Mouse (Mus musculus) gastrocnemius, adult 8-10 months (tissue): ENCODE results near the gene Lin28b. TPM values are rescaled to one million over a fixed set of nuclear protein-coding genes. Genes with fewer than 3 reads are reported as not detected.

ENCODE experiments used
- DNase-seq, 2 experiments: peaks; one replicate each; pipeline ENCODE4 v3.0.0; 2022; ENCODE audit warnings: low spot score in 2 of 2
- total RNA-seq, 4 experiments: library from RNA; stranded (reverse); gene quantifications; 2 replicates each; pipeline ENCODE4 v1.2.4; 2022

Gene Lin28b
- not detected for total RNA-seq

GRCm38 (mm10) chr10:45485761-45486602 is at the start of gene Lin28b:
Lin28b (minus strand) TSS chr10:45486395.
- no peak for DNase-seq

- no peak for DNase-seq
These were observed 25.6 kb upstream of the Lin28b start for GRCm38 (mm10) chr10:45511764-45512163.

- DNase-seq = no peak
These were observed 24.5 kb upstream of the Lin28b start for GRCm38 (mm10) chr10:45510662-45511061.

- DNase-seq = no peak
These were observed 14.1 kb upstream of the Lin28b start for GRCm38 (mm10) chr10:45500259-45500658.

GRCm38 (mm10) chr10:45486603-45486946 is 380 bp upstream of the Lin28b start:
- no peak for DNase-seq

GRCm38 (mm10) chr10:45485226-45485760 is 902 bp downstream of the Lin28b start:
- DNase-seq = no peak

- DNase-seq = no peak
These were observed 3.0 kb downstream of the Lin28b start for GRCm38 (mm10) chr10:45483210-45483609.

GRCm38 (mm10) chr10:45473663-45474333 is 12.4 kb downstream of the Lin28b start:
- DNase-seq = no peak

- no peak for DNase-seq
These were observed 13.1 kb downstream of the Lin28b start for GRCm38 (mm10) chr10:45473143-45473484.

GRCm38 (mm10) chr10:45472431-45473142 is 13.6 kb downstream of the Lin28b start:
- DNase-seq = no peak

GRCm38 (mm10) chr10:45471321-45471720 is 14.9 kb downstream of the Lin28b start:
- no peak for DNase-seq

- no peak for DNase-seq
These were observed 16.0 kb downstream of the Lin28b start for GRCm38 (mm10) chr10:45470079-45470739.

GRCm38 (mm10) chr10:45469027-45469996 is 16.9 kb downstream of the Lin28b start:
- DNase-seq = no peak

- DNase-seq = no peak
These were observed 17.8 kb downstream of the Lin28b start for GRCm38 (mm10) chr10:45468180-45468915.

- DNase-seq = no peak
These were observed 27.6 kb downstream of the Lin28b start for GRCm38 (mm10) chr10:45458637-45459036.

- no peak for DNase-seq
These were observed 28.1 kb downstream of the Lin28b start for GRCm38 (mm10) chr10:45458074-45458473.

- DNase-seq = no peak
These were observed 39.6 kb downstream of the Lin28b start for GRCm38 (mm10) chr10:45446625-45447024.

- no peak for DNase-seq
These were observed 40.0 kb downstream of the Lin28b start for GRCm38 (mm10) chr10:45446215-45446614.

GRCm38 (mm10) chr10:45422372-45422771 is 63.8 kb downstream of the Lin28b start:
- no peak for DNase-seq

GRCm38 (mm10) chr10:45412144-45412543 is 74.1 kb downstream of the Lin28b start:
- no peak for DNase-seq
